Mouse (Mus musculus) ES-Bruce4 (cell line): ENCODE results near the gene Fbp2.

ENCODE experiments used
- CTCF ChIP-seq: IDR thresholded peaks from one replicate; pipeline ENCODE4 v1.8.1; 2011; ENCODE audit warnings: low read depth, low read length
- EP300 ChIP-seq: IDR thresholded peaks from 2 replicates; pipeline ENCODE4 v1.6.1; 2011; ENCODE audit warnings: low read depth, low read length; ENCODE audit not compliant: insufficient read depth
- POLR2A ChIP-seq: IDR thresholded peaks from one replicate; pipeline ENCODE4 v1.8.1; 2011; ENCODE audit warnings: low read length; ENCODE audit not compliant: insufficient read depth

GRCm38 (mm10) chr13:62889311-62889710, 31.1 kb upstream of the Fbp2 start:
- no peak for TF ChIP-seq POLR2A
- TF ChIP-seq CTCF = no peak
- no peak for TF ChIP-seq EP300
